Mouse (Mus musculus): Measurements from ENCODE around the gene Rab4a.
"Not testable (repeated sequence)": the region's sequence is repeated elsewhere in the genome, so short reads cannot be mapped to it uniquely, and the experiment has no call there.

Gene Rab4a

DNA sequence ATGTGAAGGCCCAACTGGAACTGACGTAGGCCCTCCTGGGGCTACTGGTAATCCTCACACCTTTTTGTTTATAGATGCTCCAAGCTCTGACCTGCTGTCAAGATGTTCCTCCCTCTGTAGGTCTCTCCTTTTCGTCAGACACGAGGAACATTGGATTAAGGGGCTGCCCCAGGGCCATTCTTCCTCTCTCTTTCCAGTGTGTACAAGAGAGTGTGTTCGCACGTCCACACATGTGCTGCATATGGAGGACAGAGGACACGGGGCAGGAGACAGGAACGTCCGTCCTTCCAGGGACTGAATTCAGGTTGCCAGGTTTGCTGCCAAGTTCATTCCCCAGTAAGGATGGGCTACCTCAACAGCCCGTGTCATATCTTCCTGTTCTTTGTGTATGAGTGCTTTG lies 16.3 kb upstream of the Rab4a start:
- peak; percentile 33 to 47 for DNase-seq

DNA sequence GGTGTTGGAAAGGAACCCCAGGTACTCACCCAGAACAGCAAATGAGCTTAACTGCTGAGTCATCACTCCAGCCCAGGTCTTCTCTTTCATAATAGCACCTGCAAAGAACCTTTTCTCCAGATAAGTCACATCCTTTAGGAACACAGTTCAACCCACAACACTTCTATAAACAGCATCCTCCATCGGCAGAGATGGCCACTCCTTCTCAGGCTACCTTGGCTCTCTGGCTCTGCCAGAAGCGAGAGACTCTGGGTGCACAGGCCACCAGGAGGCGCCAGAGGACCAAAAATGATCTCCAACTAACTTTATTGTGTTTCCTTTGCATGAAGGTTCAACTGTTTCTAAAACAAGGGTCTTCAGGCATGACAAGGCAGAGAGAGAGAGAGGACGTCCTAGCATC lies 15.8 kb upstream of the Rab4a start:
- DNase-seq = peak; percentile 92 to 95

DNA sequence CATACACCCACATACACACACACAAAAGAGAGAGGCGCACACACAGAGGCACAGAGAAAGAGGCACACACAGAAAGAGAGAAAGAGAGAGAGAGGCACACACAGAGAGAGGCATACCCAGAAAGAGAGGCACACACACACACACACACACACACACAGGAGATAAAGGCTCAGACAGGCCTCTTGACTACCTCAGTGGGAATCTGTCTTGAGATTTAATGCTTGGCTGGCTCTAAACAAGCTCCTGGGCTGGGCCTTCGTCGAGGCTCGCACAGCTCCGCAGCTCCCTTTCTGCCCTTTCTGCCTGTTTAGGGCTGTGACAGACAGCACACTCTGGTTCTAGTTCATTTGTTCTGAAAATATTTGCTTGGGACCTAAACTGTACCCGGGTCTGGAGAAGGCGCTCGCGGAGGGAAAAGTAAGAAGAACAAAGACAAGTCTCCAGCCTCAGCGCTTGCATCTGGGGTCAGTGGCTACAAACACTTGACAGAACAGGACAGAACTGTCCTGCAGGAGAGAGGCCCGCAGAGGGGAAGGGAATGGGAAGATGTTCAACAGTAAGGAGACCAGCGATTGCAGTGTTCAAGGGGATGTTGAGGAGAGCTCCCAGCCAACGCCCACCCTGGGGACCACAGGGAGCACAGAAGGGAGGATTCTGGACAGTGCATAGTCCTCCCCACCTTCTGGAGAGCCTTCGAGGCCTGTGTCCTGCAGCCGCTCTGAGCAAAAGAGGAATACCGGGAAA lies 14.5 kb upstream of the Rab4a start:
- no peak for DNase-seq

- DNase-seq = no peak
Observed at GRCm38 (mm10) chr8:123791845-123792225, 13.9 kb upstream of the Rab4a start.

- no peak for DNase-seq
Observed at GRCm38 (mm10) chr8:123793900-123794299, 11.9 kb upstream of the Rab4a start.

DNA sequence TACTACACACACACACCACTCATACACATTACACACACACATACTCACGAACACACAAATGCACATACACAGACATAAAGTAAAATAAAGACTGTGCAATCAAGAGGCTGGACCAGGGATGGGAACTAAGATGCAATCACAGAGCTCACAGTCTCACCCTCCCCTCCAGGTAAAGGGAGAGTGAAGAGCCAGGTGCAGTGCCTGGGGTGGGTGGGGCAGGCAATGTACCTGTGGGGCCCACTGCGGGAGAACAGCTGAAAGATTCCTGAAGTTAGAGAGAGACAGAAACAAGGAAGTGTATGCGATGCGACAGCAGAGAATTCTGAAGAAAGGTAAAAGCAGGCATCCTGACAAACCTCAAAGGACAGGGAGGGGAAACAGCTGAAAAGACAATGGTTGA lies 11.0 kb upstream of the Rab4a start:
- DNase-seq = no peak

- no peak for DNase-seq
Observed at GRCm38 (mm10) chr8:123796758-123797157, 9.0 kb upstream of the Rab4a start.

DNA sequence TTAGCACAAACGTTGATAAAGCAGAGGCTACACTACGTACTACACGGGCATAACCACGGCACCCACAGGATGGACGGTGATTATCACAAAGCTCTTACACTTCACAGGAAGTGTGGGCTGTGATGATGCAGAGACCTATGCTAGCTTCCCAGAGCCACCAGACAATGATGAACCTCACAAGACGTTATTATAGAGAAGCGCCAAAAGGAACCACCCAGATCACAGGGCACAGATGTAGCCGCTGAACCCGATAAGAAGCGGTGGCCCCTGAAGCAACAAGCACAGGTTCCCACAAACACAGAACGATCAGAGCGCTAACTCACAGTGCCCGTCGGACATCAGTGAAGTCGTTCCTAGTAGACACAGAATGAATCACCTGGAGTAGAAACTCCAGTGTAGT lies 7.9 kb upstream of the Rab4a start:
- DNase-seq = no peak

DNA sequence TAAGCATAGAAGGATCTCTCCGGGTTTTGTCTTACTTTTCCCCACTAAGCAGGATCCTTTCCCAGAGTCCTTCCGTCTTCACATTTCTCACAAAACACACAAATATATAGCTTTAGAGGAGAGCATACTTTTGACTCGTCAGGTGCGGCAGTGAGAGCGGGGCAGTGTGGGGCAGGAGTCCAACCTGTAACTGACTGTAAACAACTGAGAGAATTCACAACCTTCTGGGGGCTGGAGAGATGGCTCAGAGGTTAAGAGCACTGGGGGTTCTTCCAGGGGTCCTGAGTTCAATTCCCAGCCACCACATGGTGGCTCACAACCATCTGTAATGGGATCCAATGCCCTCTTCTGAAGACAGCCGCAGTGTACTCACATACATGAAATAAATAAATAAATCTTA lies 6.4 kb upstream of the Rab4a start:
- no peak for DNase-seq

- DNase-seq = no peak
Observed at GRCm38 (mm10) chr8:123799885-123800284, 5.9 kb upstream of the Rab4a start.

- no peak for DNase-seq
Observed at GRCm38 (mm10) chr8:123800867-123801266, 4.9 kb upstream of the Rab4a start.

DNA sequence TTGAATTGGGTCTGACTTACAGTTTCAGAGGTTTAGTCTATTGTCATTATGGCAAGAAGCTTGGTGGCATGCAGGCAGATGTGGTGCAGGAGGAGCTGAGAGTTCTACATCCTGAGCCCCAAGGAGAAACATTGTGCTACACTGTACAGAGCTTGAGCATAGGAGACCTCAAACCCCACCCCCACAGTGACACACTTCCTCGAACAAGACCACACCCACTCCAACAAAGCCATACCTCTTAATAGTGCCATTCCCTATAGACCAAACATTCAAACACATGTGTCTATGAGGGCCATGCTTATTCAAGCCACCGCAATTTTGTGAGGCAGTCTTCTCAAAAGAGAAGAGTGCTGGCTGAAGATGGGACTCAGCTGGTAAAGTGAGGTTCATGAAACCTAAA lies 4.2 kb upstream of the Rab4a start:
- DNase-seq = no peak

DNA sequence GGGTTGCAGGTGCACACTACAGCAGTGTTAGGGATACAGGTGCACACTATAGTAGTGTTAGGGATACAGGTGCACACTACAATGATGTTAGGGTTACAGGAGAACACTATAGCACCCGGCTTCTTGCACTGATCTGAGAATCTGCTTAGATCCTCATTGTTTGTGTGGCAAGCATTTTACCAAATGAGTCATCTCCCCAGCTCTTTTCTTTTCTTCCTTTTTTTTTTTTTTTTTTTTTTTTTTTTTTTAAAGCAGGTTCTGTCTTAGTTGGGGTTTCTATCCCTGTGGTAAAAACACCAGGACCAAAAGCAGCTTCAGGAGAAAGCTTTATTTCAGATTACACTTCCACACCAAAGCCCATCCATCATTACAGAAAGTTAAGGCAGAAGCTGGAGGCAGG lies 2.1 kb upstream of the Rab4a start:
- no peak for DNase-seq

DNA sequence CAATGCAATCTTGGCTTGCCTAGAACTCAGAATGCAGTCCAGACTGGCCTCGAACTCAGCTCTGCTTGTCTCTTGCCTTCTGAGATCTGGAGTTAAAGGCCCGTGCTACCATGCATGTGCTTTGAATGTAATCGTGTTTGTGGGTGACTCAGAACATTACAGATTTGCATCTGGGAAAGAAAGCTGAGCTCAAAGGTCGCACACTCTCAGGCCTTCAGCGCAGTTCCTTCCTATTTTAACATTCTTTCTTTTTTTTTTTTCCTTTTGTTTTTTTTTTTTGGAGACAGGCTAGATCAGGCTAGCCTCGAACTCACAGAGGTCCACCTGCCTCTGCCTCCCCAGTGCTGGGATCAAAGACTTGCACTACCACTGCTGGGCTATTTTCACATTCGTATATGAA lies 1.2 kb upstream of the Rab4a start:
- no peak for DNase-seq

DNA sequence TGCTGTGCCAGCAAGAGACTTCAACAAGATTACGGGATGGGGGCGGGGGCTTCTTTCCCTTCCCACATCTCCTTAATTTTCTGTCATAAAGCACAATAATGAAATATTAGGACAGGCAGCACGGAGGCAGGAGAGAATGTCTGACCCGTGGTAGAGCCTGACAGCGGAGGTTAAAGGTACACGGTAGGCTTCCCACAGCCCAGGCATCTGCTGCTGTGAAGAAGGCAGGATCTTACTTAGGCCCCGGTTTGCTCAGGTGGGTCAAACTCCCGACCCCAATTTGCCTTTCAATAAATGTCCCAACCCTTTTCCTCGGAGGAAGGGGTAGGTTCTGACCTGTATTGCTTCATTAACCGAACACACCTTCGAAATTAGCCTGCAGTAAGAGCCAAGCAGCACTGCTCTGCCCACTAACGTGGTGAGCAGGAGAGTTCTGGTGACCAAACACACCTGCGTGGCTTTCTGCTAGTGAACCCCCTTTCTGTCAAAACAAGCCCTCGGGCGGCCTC lies 522 bp upstream of the Rab4a start:
- peak in 1 of 2 experiments; percentile 34 for DNase-seq

DNA sequence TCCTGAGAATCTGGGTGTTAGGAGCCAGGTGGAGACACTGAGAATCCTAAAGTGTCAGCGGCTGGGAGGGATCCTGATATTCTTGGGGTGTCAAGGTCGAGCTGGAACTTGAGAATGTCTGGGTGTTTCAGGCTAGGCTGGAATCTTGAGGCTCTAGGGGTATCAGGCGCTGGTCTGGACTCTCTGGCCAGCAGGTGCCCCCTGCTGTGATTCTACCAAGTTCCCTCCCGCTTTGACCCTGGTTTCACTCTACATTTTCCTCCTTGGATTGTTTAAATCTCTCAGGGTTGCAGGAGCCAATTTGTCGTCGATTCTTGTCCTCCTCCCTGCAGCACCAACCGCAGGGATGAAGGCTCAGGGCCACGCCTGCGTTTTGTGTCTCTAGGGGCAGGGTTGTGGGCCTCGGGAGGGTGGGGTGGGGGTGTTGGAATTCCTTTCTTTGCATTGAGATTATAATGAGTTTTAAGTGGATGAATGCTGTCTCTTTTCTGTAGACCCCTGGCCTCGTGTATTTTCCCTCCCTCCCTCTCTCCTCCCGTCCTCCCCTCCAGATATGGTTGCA lies 670 bp downstream of the Rab4a start:
- DNase-seq = peak; percentile 29 to 58

DNA sequence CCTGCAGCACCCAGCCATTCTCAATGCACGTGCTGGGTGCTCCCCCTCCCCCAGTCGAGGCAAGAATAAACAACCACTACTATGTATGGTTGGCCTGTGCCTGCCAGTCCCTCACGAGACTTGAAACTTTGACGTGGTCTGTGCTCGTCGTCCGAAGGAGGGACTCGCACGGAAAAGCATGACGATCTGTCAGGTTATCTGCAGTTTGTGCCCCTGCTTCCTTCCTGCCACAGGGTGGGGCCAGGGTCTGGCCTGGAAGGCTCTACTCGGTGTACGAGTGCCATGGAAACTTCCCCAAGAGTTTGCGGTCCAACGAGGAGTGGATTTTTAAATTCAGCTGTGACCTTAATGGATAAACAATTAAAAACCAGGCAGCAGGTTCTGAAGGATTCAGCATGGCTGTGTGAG lies 1.2 kb downstream of the Rab4a start:
- DNase-seq = peak in 1 of 2 experiments; percentile 27

DNA sequence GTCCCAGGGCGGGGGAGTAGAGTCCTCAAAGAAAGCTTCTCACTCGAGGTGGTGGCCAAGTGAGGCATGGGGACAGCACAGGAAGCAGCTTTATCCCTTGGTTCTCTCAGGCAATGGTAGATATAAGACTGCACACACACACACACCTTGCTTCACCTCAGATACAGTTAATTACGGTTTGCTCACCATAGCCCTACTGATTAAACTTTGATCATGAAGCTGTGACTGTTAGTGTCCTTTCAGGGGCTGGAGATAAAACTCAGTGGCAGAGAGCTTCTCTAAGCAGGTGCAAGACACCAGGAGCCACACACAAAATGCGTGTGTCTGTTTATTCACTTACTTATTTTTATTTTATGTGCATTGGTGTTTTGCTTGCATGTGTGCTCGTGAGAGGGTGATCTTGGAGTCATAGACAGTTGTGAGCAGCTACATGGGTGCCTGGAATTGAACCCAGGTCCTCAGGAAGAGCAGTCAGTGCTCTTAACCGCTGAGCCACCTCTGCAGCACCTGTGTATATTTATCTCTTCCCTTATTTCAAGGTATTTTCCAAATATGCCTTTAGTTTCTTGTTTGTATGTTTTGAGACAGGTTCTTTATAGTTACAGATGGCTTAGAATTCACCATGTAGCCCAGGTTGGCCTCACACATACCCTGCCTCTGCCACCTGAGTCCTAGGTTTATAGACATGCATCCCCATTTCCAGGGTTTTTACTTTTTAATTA lies 2.2 kb downstream of the Rab4a start:
- no peak for DNase-seq

DNA sequence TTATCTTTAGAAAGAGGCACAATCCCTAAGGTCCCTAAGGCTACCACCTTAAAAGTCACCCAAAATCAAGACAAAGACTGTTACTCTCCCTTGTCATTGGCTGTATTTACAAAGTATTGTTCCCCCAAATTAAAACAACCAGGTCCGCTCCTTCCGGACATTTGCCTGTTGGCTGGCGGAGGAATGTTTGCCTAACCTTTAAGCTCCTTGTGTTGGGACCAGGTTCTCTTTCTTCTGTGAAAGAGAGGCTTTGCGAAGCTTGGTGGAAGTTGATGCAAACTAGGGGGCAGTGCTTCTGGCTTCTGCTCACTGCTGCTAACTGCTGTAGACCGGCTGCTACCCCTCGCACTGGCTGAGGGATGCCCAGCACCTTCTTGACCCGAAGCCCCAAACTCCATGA lies 2.9 kb downstream of the Rab4a start:
- no peak for DNase-seq

GRCm38 (mm10) chr8:123809342-123809741 lies 3.6 kb downstream of the Rab4a start:
- not testable (repeated sequence) for DNase-seq

GRCm38 (mm10) chr8:123812227-123812626 lies 6.4 kb downstream of the Rab4a start:
- no peak for DNase-seq

DNA sequence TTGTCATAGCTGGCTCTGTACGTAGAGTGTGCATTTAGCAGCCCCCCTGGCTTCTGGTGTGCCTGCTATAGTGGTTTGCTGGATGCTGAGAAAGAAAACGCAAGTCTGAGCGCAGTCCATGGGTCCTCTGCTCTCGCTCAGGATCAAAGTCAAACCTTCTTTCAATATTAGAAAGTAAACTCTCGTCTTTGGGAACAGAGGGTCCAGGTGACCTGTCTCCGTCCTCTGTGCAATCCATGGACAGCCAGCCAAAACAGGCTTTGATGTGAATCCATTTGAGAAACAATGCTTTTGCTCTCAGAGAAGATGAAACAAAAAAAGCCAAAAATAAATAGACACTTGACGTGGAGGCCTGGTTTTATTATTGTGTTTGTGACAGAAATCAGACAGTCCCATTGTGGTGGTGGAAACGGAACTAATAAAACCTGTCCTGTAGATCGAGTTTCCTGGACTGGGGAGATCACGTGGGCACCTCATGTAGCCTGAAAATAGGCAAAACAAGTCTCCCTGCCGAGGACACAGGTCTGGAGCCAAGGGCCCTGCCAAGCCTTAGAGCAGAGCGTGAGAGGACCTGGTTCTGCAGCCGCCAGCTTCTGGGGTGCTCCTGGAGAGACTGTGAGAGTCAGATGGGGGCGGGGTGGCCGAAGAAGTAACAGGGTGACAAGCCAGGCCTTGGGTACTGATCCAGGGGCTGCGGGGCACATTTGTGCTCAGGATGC lies 7.5 kb downstream of the Rab4a start:
- DNase-seq = peak; percentile 84 to 94

DNA sequence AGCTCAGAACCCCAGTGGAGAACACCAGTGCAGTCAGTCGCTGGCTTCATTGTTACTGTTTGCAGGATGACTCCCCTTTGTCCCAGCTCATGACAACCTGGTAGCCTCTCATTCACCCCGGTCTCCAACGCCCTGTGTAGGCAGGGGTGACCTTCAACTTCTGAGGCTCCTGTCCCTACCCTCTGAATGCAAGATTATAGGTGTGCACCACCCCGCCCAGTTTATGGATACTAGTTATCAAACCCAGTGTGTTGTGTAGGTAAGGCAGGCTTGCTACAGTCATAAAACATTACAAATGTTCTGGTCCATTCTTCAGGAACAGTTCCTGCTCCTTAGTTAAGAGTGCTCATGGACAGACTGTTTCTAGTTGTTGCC lies 8.1 kb downstream of the Rab4a start:
- DNase-seq = no peak
